Mouse (Mus musculus): ENCODE measurements around the gene Stim1.
A peak's percentile ranks its signal among the peaks of the same experiment; 100 is the strongest.

Stim1 gene

DNA sequence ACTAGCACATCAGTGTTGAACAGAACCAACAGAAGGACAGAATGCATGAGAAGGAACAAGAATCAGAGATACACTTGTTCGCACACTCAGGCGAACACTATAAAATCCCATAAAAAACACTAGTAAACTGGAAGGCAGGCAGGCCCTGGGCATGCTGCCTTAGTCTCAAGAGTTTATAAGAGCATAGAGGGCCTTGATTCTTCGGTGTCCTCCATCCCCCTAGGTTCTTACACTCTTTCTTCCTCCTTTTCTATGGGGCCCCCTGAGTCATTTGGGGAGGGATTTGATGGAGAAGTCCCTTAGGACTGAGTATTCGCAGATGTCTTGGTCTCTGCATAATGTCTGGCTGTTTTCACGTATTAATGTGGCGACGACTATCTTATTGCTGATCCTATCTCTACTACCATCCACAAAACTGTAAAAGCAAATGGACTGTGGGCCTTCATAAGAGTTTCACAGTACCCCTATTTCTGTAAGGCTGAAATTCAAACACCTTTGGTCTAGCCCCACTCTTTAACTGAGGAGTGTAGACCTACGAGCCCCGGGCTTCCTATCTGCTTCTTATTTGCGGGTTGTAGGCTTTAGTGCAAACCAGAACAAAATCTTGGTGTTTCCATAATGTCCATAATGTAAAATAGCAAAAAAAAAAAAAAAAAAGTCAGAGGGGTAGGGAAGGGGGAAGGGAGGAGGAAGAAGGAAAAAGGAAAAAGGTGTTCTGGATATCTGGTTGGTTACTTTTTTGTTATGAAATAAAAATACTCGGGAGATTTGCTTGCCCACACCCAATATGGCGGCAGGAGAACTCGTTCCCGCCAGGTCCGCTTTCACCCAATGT is 173.4 kb downstream of the Stim1 start:
- Histone ChIP-seq H3K9me3 (ENCODE audit: low read length) (no peaks in the 10 kb centered on the region), H3K4me3 (replicated peaks; ENCODE audit: low read length) (peak overlapping the region; percentile 93), H3K4me1 (replicated peaks; ENCODE audit: low read depth, low read length) (peaks cover 25% of the 10 kb centered on the region), H3K36me3 (ENCODE audit: insufficient read depth, low read length) (peaks cover 30% of the 10 kb centered on the region), H3K27me3 (ENCODE audit: insufficient read depth, low read length) (peaks cover 3% of the 10 kb centered on the region; the same call in 1 of the 2 replicates)
- TF ChIP-seq NANOG (IDR thresholded peaks at IDR 0.05; ENCODE audit: borderline replicate concordance, low read length) (no peak), POU5F1 (IDR thresholded peaks at IDR 0.05; ENCODE audit: borderline replicate concordance, low read length) (no peak), CTCF (conservative IDR thresholded peaks at IDR 0.05; ENCODE audit: low read length) (no peak)

DNA sequence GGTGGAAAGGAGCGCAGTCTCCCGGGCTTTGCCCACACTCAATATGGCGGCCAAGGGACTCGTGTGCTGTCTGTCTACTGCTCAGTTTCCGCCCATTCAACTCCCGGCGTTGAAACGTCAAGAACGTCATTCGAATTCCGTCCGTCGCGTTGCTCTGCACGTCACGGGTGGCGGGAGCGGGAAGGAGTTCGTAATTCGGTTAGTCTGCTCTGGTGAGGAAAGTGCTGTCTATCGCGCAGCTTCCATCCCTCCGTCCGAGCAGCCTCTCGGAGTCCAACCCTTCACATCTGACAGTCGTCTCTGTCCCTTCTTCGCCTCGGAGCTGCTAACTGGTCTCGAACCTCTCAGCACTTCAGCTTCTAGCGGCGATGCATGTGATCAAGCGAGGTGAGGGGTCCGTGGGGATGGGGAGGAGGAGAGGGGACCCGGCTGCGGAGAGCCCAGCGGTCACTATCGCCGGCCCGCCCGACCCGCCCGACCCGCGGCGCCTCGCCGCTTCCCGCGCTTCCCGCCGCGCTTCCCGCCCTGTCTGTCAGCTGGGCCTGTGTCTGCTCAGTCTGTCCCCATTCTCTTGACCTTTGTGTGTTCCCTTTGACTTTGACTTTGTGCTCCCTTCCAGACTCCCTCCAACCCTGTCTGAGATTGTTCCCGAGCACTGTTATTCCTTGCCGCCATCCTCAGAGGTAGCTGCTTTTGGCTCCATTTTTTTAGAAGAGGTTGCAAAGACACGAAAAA is 174.2 kb downstream of the Stim1 start, which contains the start of gene Rrm1:
TSS of gene Rrm1 (plus strand) at position 39 of the 735 bp plus-strand sequence.
- peak within 1 kb of the TSS; percentile 93 for H3K4me3 ChIP-seq (replicated peaks; ENCODE audit: low read length)
- H3K9me3 ChIP-seq (ENCODE audit: low read length), result no peaks in the 10 kb centered on the region
- peaks cover 3% of the 10 kb centered on the region; the same call in 1 of the 2 replicates for H3K27me3 ChIP-seq (ENCODE audit: insufficient read depth, low read length)
- H3K4me1 ChIP-seq (replicated peaks; ENCODE audit: low read depth, low read length), result peaks cover 25% of the 10 kb centered on the region
- H3K36me3 ChIP-seq (ENCODE audit: insufficient read depth, low read length), result peaks cover 34% of the 10 kb centered on the region
- TF ChIP-seq POU5F1 (IDR thresholded peaks at IDR 0.05; ENCODE audit: borderline replicate concordance, low read length) (no peak), CTCF (conservative IDR thresholded peaks at IDR 0.05; ENCODE audit: low read length) (no peak), NANOG (IDR thresholded peaks at IDR 0.05; ENCODE audit: borderline replicate concordance, low read length) (no peak)

DNA sequence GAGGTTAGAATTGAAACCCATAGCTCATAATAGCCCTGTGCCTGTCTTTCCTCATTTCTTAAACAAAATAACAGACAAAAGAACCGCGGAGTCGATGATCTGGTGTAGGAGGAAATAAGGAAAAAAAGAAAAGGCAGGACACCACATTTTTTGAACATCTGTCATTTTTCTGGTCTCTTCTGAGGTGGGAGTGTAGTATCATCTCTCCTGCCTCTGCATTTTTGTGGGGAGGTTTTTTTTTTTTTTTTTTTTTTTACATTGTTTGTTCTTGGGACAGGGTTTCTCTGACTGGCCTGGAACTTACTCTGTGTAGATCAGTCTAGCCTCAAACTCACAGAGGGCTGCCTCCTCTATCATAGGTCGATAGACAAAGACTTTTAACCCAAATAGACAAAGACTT is 174.8 kb downstream of the Stim1 start:
- Histone ChIP-seq H3K4me1 (replicated peaks; ENCODE audit: low read depth, low read length) (peaks cover 25% of the 10 kb centered on the region), H3K4me3 (replicated peaks; ENCODE audit: low read length) (peak overlapping the region; percentile 93), H3K27me3 (ENCODE audit: insufficient read depth, low read length) (no peaks in the 10 kb centered on the region), H3K9me3 (ENCODE audit: low read length) (no peaks in the 10 kb centered on the region), H3K36me3 (ENCODE audit: insufficient read depth, low read length) (peaks cover 40% of the 10 kb centered on the region)
- TF ChIP-seq NANOG (IDR thresholded peaks at IDR 0.05; ENCODE audit: borderline replicate concordance, low read length) (no peak), POU5F1 (IDR thresholded peaks at IDR 0.05; ENCODE audit: borderline replicate concordance, low read length) (no peak), CTCF (conservative IDR thresholded peaks at IDR 0.05; ENCODE audit: low read length) (no peak)

DNA sequence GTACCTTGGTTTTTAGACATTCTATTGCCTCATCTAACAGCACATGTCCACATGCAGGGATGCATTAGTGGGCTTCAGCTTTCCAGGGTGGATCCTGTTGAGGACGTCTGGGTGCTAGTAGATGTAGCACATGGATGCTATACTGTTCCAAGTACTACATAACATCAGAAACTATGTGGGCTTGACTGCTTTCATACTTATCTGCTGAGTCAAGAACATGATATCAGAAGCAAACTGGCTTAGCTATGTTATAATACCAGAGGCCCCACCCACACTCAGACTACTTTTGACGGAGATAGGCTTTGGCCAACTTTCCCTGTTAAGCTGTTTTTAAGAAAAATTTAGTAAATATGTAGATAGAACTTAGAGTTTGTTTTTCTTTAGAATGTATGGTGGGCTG is 176.7 kb downstream of the Stim1 start:
- peaks cover 25% of the 10 kb centered on the region for H3K4me1 ChIP-seq (replicated peaks; ENCODE audit: low read depth, low read length)
- no peaks in the 10 kb centered on the region for H3K27me3 ChIP-seq (ENCODE audit: insufficient read depth, low read length)
- TF ChIP-seq NANOG (IDR thresholded peaks at IDR 0.05; ENCODE audit: borderline replicate concordance, low read length) (no peak), POU5F1 (IDR thresholded peaks at IDR 0.05; ENCODE audit: borderline replicate concordance, low read length) (no peak), CTCF (conservative IDR thresholded peaks at IDR 0.05; ENCODE audit: low read length) (no peak)
- no peaks in the 10 kb centered on the region for H3K9me3 ChIP-seq (ENCODE audit: low read length)
- no peak overlapping the region for H3K4me3 ChIP-seq (replicated peaks; ENCODE audit: low read length)
- peaks cover 57% of the 10 kb centered on the region for H3K36me3 ChIP-seq (ENCODE audit: insufficient read depth, low read length)

DNA sequence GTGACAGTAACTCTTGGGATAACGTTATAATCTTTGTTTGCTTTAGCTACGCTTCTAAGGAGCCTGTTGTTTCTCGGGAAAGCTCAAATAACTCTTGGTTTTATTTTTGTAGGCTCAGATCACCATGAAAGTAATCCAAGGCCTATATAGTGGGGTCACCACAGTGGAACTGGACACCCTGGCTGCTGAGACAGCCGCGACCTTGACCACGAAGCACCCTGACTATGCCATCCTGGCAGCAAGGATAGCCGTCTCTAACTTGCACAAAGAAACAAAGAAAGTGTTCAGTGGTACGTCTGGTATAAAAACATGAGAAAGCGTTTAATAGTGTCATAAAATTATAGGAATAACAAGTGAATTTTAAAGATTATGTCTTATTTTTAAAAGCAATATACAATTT is 178.8 kb downstream of the Stim1 start:
- H3K36me3 ChIP-seq (ENCODE audit: insufficient read depth, low read length), result peaks cover 78% of the 10 kb centered on the region
- H3K4me1 ChIP-seq (replicated peaks; ENCODE audit: low read depth, low read length), result peaks cover 19% of the 10 kb centered on the region

DNA sequence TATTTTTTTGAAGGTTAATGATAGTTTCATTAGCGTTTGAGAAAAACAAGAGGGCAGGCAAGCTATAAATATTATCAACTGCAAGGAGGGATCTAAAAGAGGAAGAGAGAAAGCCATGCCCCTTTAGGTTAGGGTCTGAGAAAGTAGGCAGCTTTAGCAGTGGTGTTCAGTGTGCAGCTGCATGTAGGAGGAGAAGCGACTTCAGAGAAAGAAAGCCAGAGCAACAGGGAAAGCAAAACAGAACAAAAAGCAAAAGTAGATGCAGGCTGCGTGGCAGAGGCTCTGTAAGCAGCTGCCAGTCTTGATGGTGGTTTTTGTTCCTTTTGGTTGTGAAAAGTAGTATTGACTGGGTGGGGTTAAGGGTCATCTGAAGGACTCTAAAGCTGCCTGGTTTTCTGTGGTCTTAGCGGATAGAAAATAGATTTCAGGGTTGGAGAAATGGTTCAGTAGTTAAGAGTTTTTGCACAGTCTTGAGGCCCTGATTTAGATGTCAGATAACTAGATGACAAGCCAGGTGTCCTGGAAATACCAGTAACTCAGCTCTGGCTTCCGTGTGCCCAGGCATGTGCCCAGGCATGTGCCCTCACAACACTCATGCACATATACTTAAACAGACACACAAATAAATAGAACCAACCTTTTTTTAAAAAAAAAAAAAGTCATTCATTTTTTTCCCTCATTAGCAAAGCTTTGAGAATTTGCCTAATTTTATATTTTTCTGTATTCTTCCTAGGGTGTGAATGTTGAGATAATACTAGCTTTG is 191.2 kb downstream of the Stim1 start:
- no peaks in the 10 kb centered on the region for H3K9me3 ChIP-seq (ENCODE audit: low read length)
- no peak overlapping the region for H3K4me3 ChIP-seq (replicated peaks; ENCODE audit: low read length)
- H3K36me3 ChIP-seq (ENCODE audit: insufficient read depth, low read length), result peaks cover 96% of the 10 kb centered on the region
- H3K4me1 ChIP-seq (replicated peaks; ENCODE audit: low read depth, low read length), result peaks cover 23% of the 10 kb centered on the region
- no peaks in the 10 kb centered on the region for H3K27me3 ChIP-seq (ENCODE audit: insufficient read depth, low read length)
- TF ChIP-seq CTCF (conservative IDR thresholded peaks at IDR 0.05; ENCODE audit: low read length) (no peak), POU5F1 (IDR thresholded peaks at IDR 0.05; ENCODE audit: borderline replicate concordance, low read length) (no peak), NANOG (IDR thresholded peaks at IDR 0.05; ENCODE audit: borderline replicate concordance, low read length) (no peak)

More for the DNA sequence above, 178.8 kb downstream of the Stim1 start:
- no peak for TF ChIP-seq NANOG (IDR thresholded peaks at IDR 0.05; ENCODE audit: borderline replicate concordance, low read length)
- TF ChIP-seq CTCF (conservative IDR thresholded peaks at IDR 0.05; ENCODE audit: low read length), result no peak
- no peak for TF ChIP-seq POU5F1 (IDR thresholded peaks at IDR 0.05; ENCODE audit: borderline replicate concordance, low read length)
- Histone ChIP-seq H3K4me3 (replicated peaks; ENCODE audit: low read length) (no peak overlapping the region), H3K27me3 (ENCODE audit: insufficient read depth, low read length) (no peaks in the 10 kb centered on the region), H3K9me3 (ENCODE audit: low read length) (no peaks in the 10 kb centered on the region)

DNA sequence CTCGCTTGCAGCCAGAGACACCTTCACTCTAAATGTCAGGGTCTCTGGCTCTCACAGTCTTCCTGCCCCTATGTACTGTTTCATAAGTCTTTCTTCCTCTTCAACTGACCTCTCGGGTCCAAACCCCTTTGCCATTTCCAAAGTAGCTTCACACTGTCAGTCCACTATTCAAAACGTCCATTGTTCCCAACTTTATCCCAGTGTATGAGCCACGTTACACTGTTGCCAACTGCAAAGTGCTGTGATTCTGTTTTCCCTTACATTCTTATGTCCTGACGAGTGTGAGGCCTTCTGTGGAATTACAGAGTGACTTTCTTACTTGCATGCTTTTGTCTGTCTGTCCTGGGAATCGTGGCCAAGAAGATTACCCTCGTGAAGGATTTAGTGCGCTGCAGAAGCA is 200.0 kb downstream of the Stim1 start:
- H3K4me3 ChIP-seq (replicated peaks; ENCODE audit: low read length), result no peak overlapping the region
- no peaks in the 10 kb centered on the region for H3K9me3 ChIP-seq (ENCODE audit: low read length)
- TF ChIP-seq CTCF (conservative IDR thresholded peaks at IDR 0.05; ENCODE audit: low read length), result no peak
- TF ChIP-seq POU5F1 (IDR thresholded peaks at IDR 0.05; ENCODE audit: borderline replicate concordance, low read length), result no peak
- TF ChIP-seq NANOG (IDR thresholded peaks at IDR 0.05; ENCODE audit: borderline replicate concordance, low read length), result no peak
- H3K36me3 ChIP-seq (ENCODE audit: insufficient read depth, low read length), result peaks cover 76% of the 10 kb centered on the region
- H3K27me3 ChIP-seq (ENCODE audit: insufficient read depth, low read length), result no peaks in the 10 kb centered on the region
- peaks cover 17% of the 10 kb centered on the region for H3K4me1 ChIP-seq (replicated peaks; ENCODE audit: low read depth, low read length)

DNA sequence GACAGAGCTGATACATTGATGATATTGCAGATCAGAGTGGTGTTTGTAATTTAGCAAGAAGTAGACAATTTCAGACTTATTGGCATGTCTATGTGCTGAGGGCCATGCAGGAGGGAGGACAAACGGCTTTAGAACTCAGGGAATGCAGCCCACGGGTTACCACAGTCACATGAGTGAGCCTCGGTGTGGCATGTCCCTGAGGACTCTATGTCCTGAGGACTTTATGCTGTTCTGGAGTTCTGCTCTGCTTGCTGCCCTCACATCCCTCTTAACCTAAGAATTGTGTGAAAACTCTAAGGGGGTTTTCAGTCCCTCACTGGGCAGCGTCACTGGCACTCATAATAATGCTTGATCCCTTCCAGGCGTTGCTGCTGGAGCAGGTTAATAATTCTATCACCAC is 205.1 kb downstream of the Stim1 start:
- H3K9me3 ChIP-seq (ENCODE audit: low read length), result no peaks in the 10 kb centered on the region
- H3K4me1 ChIP-seq (replicated peaks; ENCODE audit: low read depth, low read length), result peaks cover 17% of the 10 kb centered on the region
- TF ChIP-seq POU5F1 (IDR thresholded peaks at IDR 0.05; ENCODE audit: borderline replicate concordance, low read length) (no peak), NANOG (IDR thresholded peaks at IDR 0.05; ENCODE audit: borderline replicate concordance, low read length) (no peak), CTCF (conservative IDR thresholded peaks at IDR 0.05; ENCODE audit: low read length) (no peak)
- peaks cover 26% of the 10 kb centered on the region for H3K36me3 ChIP-seq (ENCODE audit: insufficient read depth, low read length)
- H3K4me3 ChIP-seq (replicated peaks; ENCODE audit: low read length), result no peak overlapping the region
- H3K27me3 ChIP-seq (ENCODE audit: insufficient read depth, low read length), result no peaks in the 10 kb centered on the region
